Mouse (Mus musculus): Measurements from ENCODE around the gene Top3a. TPM values are rescaled to one million over a fixed set of nuclear protein-coding genes. Genes with fewer than 3 reads are reported as not detected.

Top3a gene
- polyA plus RNA-seq, 1 experiment = 10.2 TPM

GRCm38 (mm10) chr11:60774158-60774689 is 2.9 kb downstream of the Top3a start:
- no peak for DNase-seq (ENCODE audit: low read depth)
- TF ChIP-seq POLR2A (IDR thresholded peaks at IDR 0.05; ENCODE audit: borderline replicate concordance, extremely low read depth, insufficient read depth, insufficient read length, poor library complexity, severe bottlenecking) = no peak

- TF ChIP-seq CTCF (IDR thresholded peaks at IDR 0.05; ENCODE audit: borderline replicate concordance, extremely low read depth, insufficient read depth, insufficient read length) = no peak
- DNase-seq (ENCODE audit: low read depth) = no peak
Measured at GRCm38 (mm10) chr11:60772161-60772560, 5.0 kb downstream of the Top3a start.

GRCm38 (mm10) chr11:60770776-60771175 is 6.4 kb downstream of the Top3a start:
- DNase-seq (ENCODE audit: low read depth) = no peak
- no peak for TF ChIP-seq CTCF (IDR thresholded peaks at IDR 0.05; ENCODE audit: borderline replicate concordance, extremely low read depth, insufficient read depth, insufficient read length)

GRCm38 (mm10) chr11:60769322-60769721 is 7.8 kb downstream of the Top3a start:
- DNase-seq (ENCODE audit: low read depth) = no peak
- TF ChIP-seq CTCF (IDR thresholded peaks at IDR 0.05; ENCODE audit: borderline replicate concordance, extremely low read depth, insufficient read depth, insufficient read length) (no peak), POLR2A (IDR thresholded peaks at IDR 0.05; ENCODE audit: borderline replicate concordance, extremely low read depth, insufficient read depth, insufficient read length, poor library complexity, severe bottlenecking) (no peak)

- DNase-seq (ENCODE audit: low read depth) = peak; percentile 1
Measured at GRCm38 (mm10) chr11:60766969-60767368, 10.2 kb downstream of the Top3a start.

GRCm38 (mm10) chr11:60761681-60762080 is 15.5 kb downstream of the Top3a start:
- no peak for DNase-seq (ENCODE audit: low read depth)
- TF ChIP-seq POLR2A (IDR thresholded peaks at IDR 0.05; ENCODE audit: borderline replicate concordance, extremely low read depth, insufficient read depth, insufficient read length, poor library complexity, severe bottlenecking) = no peak
- no peak for TF ChIP-seq CTCF (IDR thresholded peaks at IDR 0.05; ENCODE audit: borderline replicate concordance, extremely low read depth, insufficient read depth, insufficient read length)

More at GRCm38 (mm10) chr11:60766969-60767368, 10.2 kb downstream of the Top3a start:
- no peak for TF ChIP-seq POLR2A (IDR thresholded peaks at IDR 0.05; ENCODE audit: borderline replicate concordance, extremely low read depth, insufficient read depth, insufficient read length, poor library complexity, severe bottlenecking)
- TF ChIP-seq CTCF (IDR thresholded peaks at IDR 0.05; ENCODE audit: borderline replicate concordance, extremely low read depth, insufficient read depth, insufficient read length) = no peak

GRCm38 (mm10) chr11:60755570-60755969 is 21.6 kb downstream of the Top3a start:
- TF ChIP-seq CTCF (IDR thresholded peaks at IDR 0.05; ENCODE audit: borderline replicate concordance, extremely low read depth, insufficient read depth, insufficient read length) (no peak), POLR2A (IDR thresholded peaks at IDR 0.05; ENCODE audit: borderline replicate concordance, extremely low read depth, insufficient read depth, insufficient read length, poor library complexity, severe bottlenecking) (no peak)
- DNase-seq (ENCODE audit: low read depth) = no peak

GRCm38 (mm10) chr11:60740321-60740720 is 36.8 kb downstream of the Top3a start:
- DNase-seq (ENCODE audit: low read depth) = no peak
- no peak for TF ChIP-seq POLR2A (IDR thresholded peaks at IDR 0.05; ENCODE audit: borderline replicate concordance, extremely low read depth, insufficient read depth, insufficient read length, poor library complexity, severe bottlenecking)
- TF ChIP-seq CTCF (IDR thresholded peaks at IDR 0.05; ENCODE audit: borderline replicate concordance, extremely low read depth, insufficient read depth, insufficient read length) = no peak

- DNase-seq (ENCODE audit: low read depth) = no peak
- TF ChIP-seq CTCF (IDR thresholded peaks at IDR 0.05; ENCODE audit: borderline replicate concordance, extremely low read depth, insufficient read depth, insufficient read length) = no peak
- no peak for TF ChIP-seq POLR2A (IDR thresholded peaks at IDR 0.05; ENCODE audit: borderline replicate concordance, extremely low read depth, insufficient read depth, insufficient read length, poor library complexity, severe bottlenecking)
Measured at GRCm38 (mm10) chr11:60737450-60737849, 39.7 kb downstream of the Top3a start.

GRCm38 (mm10) chr11:60736491-60736890 is 40.7 kb downstream of the Top3a start:
- no peak for TF ChIP-seq CTCF (IDR thresholded peaks at IDR 0.05; ENCODE audit: borderline replicate concordance, extremely low read depth, insufficient read depth, insufficient read length)
- no peak for TF ChIP-seq POLR2A (IDR thresholded peaks at IDR 0.05; ENCODE audit: borderline replicate concordance, extremely low read depth, insufficient read depth, insufficient read length, poor library complexity, severe bottlenecking)
- no peak for DNase-seq (ENCODE audit: low read depth)

GRCm38 (mm10) chr11:60735191-60735590 is 42.0 kb downstream of the Top3a start:
- TF ChIP-seq CTCF (IDR thresholded peaks at IDR 0.05; ENCODE audit: borderline replicate concordance, extremely low read depth, insufficient read depth, insufficient read length) = no peak
- no peak for TF ChIP-seq POLR2A (IDR thresholded peaks at IDR 0.05; ENCODE audit: borderline replicate concordance, extremely low read depth, insufficient read depth, insufficient read length, poor library complexity, severe bottlenecking)
- DNase-seq (ENCODE audit: low read depth) = no peak

GRCm38 (mm10) chr11:60734206-60734605 is 43.0 kb downstream of the Top3a start:
- TF ChIP-seq CTCF (IDR thresholded peaks at IDR 0.05; ENCODE audit: borderline replicate concordance, extremely low read depth, insufficient read depth, insufficient read length) (no peak), POLR2A (IDR thresholded peaks at IDR 0.05; ENCODE audit: borderline replicate concordance, extremely low read depth, insufficient read depth, insufficient read length, poor library complexity, severe bottlenecking) (no peak)

GRCm38 (mm10) chr11:60731251-60731650 is 45.9 kb downstream of the Top3a start:
- DNase-seq (ENCODE audit: low read depth) = no peak
- no peak for TF ChIP-seq CTCF (IDR thresholded peaks at IDR 0.05; ENCODE audit: borderline replicate concordance, extremely low read depth, insufficient read depth, insufficient read length)
- no peak for TF ChIP-seq POLR2A (IDR thresholded peaks at IDR 0.05; ENCODE audit: borderline replicate concordance, extremely low read depth, insufficient read depth, insufficient read length, poor library complexity, severe bottlenecking)

More at GRCm38 (mm10) chr11:60734206-60734605, 43.0 kb downstream of the Top3a start:
- DNase-seq (ENCODE audit: low read depth) = no peak

Measured in brain, embryonic 14.5 days (tissue).